Mouse (Mus musculus) bone marrow macrophage, adult 2 months (primary cell): ENCODE results near the gene Map3k20. TPM values are rescaled to one million over a fixed set of nuclear protein-coding genes. Genes with fewer than 3 reads are reported as not detected.

Experiments used
- H3K27ac ChIP-seq: 2 replicates; pipeline ENCODE4 v1.5.1; 2012; ENCODE audit warnings: low read depth, low read length; ENCODE audit not compliant: insufficient read depth
- H3K4me1 ChIP-seq: 2 replicates; pipeline ENCODE4 v1.6.1; 2012; ENCODE audit warnings: low read length; ENCODE audit not compliant: control insufficient read depth, insufficient read depth
- H3K4me3 ChIP-seq: 2 replicates; pipeline ENCODE4 v1.5.1; 2012; ENCODE audit warnings: mild to moderate bottlenecking, low read length, moderate library complexity; ENCODE audit not compliant: insufficient read depth
- CTCF ChIP-seq: IDR thresholded peaks from 2 replicates; pipeline ENCODE4 v1.5.1; 2012; ENCODE audit warnings: low read depth, mild to moderate bottlenecking, low read length, moderate library complexity
- POLR2A ChIP-seq: IDR thresholded peaks from 2 replicates; pipeline ENCODE4 v1.6.1; 2012; ENCODE audit warnings: mild to moderate bottlenecking, low read depth, low read length, borderline replicate concordance
- polyA plus RNA-seq: library from polyadenylated mRNA; stranded (reverse); fragments of >200 nt; gene quantifications from 2 replicates; pipeline ENCODE4 v1.2.4, GENCODE M21; 2012; ENCODE audit not compliant: missing spikeins, insufficient read depth, insufficient read length

The Map3k20 gene
- polyA plus RNA-seq: 16.9 and 20.3 TPM in 2 replicates

GRCm38 (mm10) chr2:72285256-72285887, at the start of gene Map3k20:
TSS of gene Map3k20 (plus strand) at chr2:72285637.
- H3K4me3 ChIP-seq: peak within 1 kb of the TSS; percentile 80
- TF ChIP-seq CTCF (no peak), POLR2A (no peak)
- peaks cover 39% of the 10 kb centered on the region for H3K4me1 ChIP-seq
- peak within 1 kb of the TSS; percentile 84 for H3K27ac ChIP-seq

GRCm38 (mm10) chr2:72238421-72238820, 47.0 kb upstream of the Map3k20 start:
- TF ChIP-seq CTCF (no peak), POLR2A (no peak)
- Histone ChIP-seq H3K4me1 (peaks cover 25% of the 10 kb centered on the region), H3K27ac (no peak overlapping the region), H3K4me3 (no peak overlapping the region)

GRCm38 (mm10) chr2:72238925-72239324, 46.5 kb upstream of the Map3k20 start:
- H3K4me1 ChIP-seq: peaks cover 25% of the 10 kb centered on the region
- H3K27ac ChIP-seq: no peak overlapping the region
- H3K4me3 ChIP-seq: no peak overlapping the region
- no peak for TF ChIP-seq POLR2A
- no peak for TF ChIP-seq CTCF

GRCm38 (mm10) chr2:72239456-72239855, 46.0 kb upstream of the Map3k20 start:
- TF ChIP-seq CTCF: no peak
- TF ChIP-seq POLR2A: no peak
- H3K4me3 ChIP-seq: no peak overlapping the region
- no peak overlapping the region for H3K27ac ChIP-seq
- H3K4me1 ChIP-seq: peaks cover 25% of the 10 kb centered on the region

- H3K27ac ChIP-seq: no peak overlapping the region
- TF ChIP-seq CTCF (no peak), POLR2A (no peak)
These were observed 45.4 kb upstream of the Map3k20 start for GRCm38 (mm10) chr2:72239993-72240392.

GRCm38 (mm10) chr2:72240691-72241090, 44.7 kb upstream of the Map3k20 start:
- TF ChIP-seq CTCF: no peak
- TF ChIP-seq POLR2A: no peak
- no peak overlapping the region for H3K27ac ChIP-seq
- peaks cover 21% of the 10 kb centered on the region for H3K4me1 ChIP-seq
- H3K4me3 ChIP-seq: no peak overlapping the region

More at GRCm38 (mm10) chr2:72239993-72240392, 45.4 kb upstream of the Map3k20 start:
- Histone ChIP-seq H3K4me3 (no peak overlapping the region), H3K4me1 (peaks cover 25% of the 10 kb centered on the region)

- Histone ChIP-seq H3K4me1 (peaks cover 12% of the 10 kb centered on the region), H3K4me3 (no peak overlapping the region), H3K27ac (no peak overlapping the region)
- TF ChIP-seq CTCF: no peak
- no peak for TF ChIP-seq POLR2A
These were observed 43.5 kb upstream of the Map3k20 start for GRCm38 (mm10) chr2:72241714-72242472.

- Histone ChIP-seq H3K4me3 (no peak overlapping the region), H3K4me1 (peaks cover 19% of the 10 kb centered on the region), H3K27ac (no peak overlapping the region)
- TF ChIP-seq CTCF: no peak
These were observed 42.3 kb upstream of the Map3k20 start for GRCm38 (mm10) chr2:72242910-72243675.

GRCm38 (mm10) chr2:72245631-72246030, 39.8 kb upstream of the Map3k20 start:
- Histone ChIP-seq H3K27ac (no peak overlapping the region), H3K4me1 (peaks cover 10% of the 10 kb centered on the region), H3K4me3 (no peak overlapping the region)
- no peak for TF ChIP-seq POLR2A
- TF ChIP-seq CTCF: no peak

GRCm38 (mm10) chr2:72246376-72246775, 39.1 kb upstream of the Map3k20 start:
- Histone ChIP-seq H3K27ac (no peak overlapping the region), H3K4me1 (peaks cover 8% of the 10 kb centered on the region), H3K4me3 (no peak overlapping the region)
- TF ChIP-seq POLR2A: no peak
- no peak for TF ChIP-seq CTCF
